Mouse (Mus musculus) CH12.LX (cell line): ENCODE results near the gene Zfp408. TPM values are rescaled to one million over a fixed set of nuclear protein-coding genes. Genes with fewer than 3 reads are reported as not detected.

Experiments used
- DNase-seq: peaks from one replicate; pipeline ENCODE4 v3.0.0-alpha.2; 2013; ENCODE audit errors: extremely low read depth
- H3K27ac ChIP-seq: 2 replicates; pipeline ENCODE4 v1.5.1; 2012; ENCODE audit warnings: low read depth, mild to moderate bottlenecking, control low read depth, moderate library complexity; ENCODE audit not compliant: insufficient read depth
- H3K27me3 ChIP-seq: replicated peaks from 2 replicates; pipeline ENCODE3; 2012; ENCODE audit warnings: inconsistent platforms
- H3K36me3 ChIP-seq, 2 experiments: replicated peaks in 1 of 2; 2 replicates each; pipeline versions ENCODE3 to v1.6.1; 2012; ENCODE audit warnings: inconsistent platforms in 1 of 2, low read length in 1 of 2, mild to moderate bottlenecking in 1 of 2, mixed read lengths in 1 of 2, moderate library complexity in 1 of 2; ENCODE audit not compliant: control insufficient read depth in 1 of 2, insufficient read depth in 1 of 2
- H3K4me1 ChIP-seq, 2 experiments: 2 replicates each; pipeline ENCODE4 v1.6.1; 2012; ENCODE audit warnings: inconsistent platforms in 1 of 2, moderate library complexity in 1 of 2; ENCODE audit not compliant: insufficient read depth in 2 of 2, control insufficient read depth in 1 of 2
- H3K4me2 ChIP-seq: 2 replicates; pipeline ENCODE4 v1.6.1; 2012; ENCODE audit warnings: low read depth, mild to moderate bottlenecking, control low read depth; ENCODE audit not compliant: poor library complexity, insufficient read depth, severe bottlenecking
- H3K4me3 ChIP-seq, 3 experiments: fragments of 150-350 bp in 1 of 3; sonication (generic) in 1 of 3; replicated peaks in 1 of 3; 2 replicates each; pipeline versions ENCODE3 to v1.5.1; 2011 to 2012; ENCODE audit warnings: low read depth in 2 of 3, low read length in 2 of 3, mild to moderate bottlenecking in 2 of 3, moderate library complexity in 2 of 3, control low read depth in 1 of 3, improper control_type of control experiment in 1 of 3, inconsistent platforms in 1 of 3, mixed read lengths in 1 of 3; ENCODE audit not compliant: poor library complexity in 1 of 3
- H3K79me2 ChIP-seq: replicated peaks from 2 replicates; pipeline ENCODE4 v1.6.1; 2012; ENCODE audit warnings: mild to moderate bottlenecking, moderate library complexity; ENCODE audit not compliant: control insufficient read depth, poor library complexity, insufficient read depth, severe bottlenecking; ENCODE audit errors: extremely low read depth
- H3K9ac ChIP-seq: 2 replicates; pipeline ENCODE4 v1.6.1; 2012; ENCODE audit warnings: low read depth, mild to moderate bottlenecking, control low read depth, moderate library complexity; ENCODE audit not compliant: insufficient read depth
- H3K9me3 ChIP-seq: replicated peaks from 2 replicates; pipeline ENCODE3; 2012; ENCODE audit warnings: low read length, inconsistent platforms, mixed read lengths
- MAX ChIP-seq: IDR thresholded peaks from 2 replicates; pipeline ENCODE4 v1.6.1; 2011; ENCODE audit warnings: low read length, improper control_type of control experiment
- SIN3A ChIP-seq: IDR thresholded peaks from 2 replicates; pipeline ENCODE4 v1.6.1; 2012; ENCODE audit warnings: low read length, improper control_type of control experiment, inconsistent platforms
- SMC3 ChIP-seq: IDR thresholded peaks from 2 replicates; pipeline ENCODE4 v1.6.1; 2011; ENCODE audit warnings: low read depth, low read length, improper control_type of control experiment
- USF1 ChIP-seq: IDR thresholded peaks from 2 replicates; pipeline ENCODE4 v1.6.1; 2014; ENCODE audit warnings: low read depth, mild to moderate bottlenecking, inconsistent platforms, low read length, improper control_type of control experiment
- dilution Hi-C: fragments of 300-500 bp; cut with MboI; formaldehyde crosslinking; loops from 2 replicates; pipeline ENCODE4 v1.14.3; 2020; ENCODE audit warnings: low sequenced_read_pairs; ENCODE audit not compliant: extremely low pct_unique_long_range_greater_than_20kb, extremely low pct_ligation_motif_present
- in situ Hi-C: fragments of 300-500 bp; cut with MboI; formaldehyde crosslinking; loops from 3 replicates; pipeline ENCODE4 v1.14.3; 2019; ENCODE audit warnings: low sequenced_read_pairs, low pct_ligation_motif_present, low pct_unique_long_range_greater_than_20kb, mixed read lengths
- polyA plus RNA-seq: library from polyadenylated mRNA; unstranded; fragments of >175 nt; gene quantifications from 2 replicates; pipeline ENCODE4 v1.2.1, GENCODE M21; 2012; ENCODE audit warnings: low read depth; ENCODE audit not compliant: insufficient read length
- total RNA-seq, 2 experiments: library from RNA; depleted of rRNA; stranded (reverse); fragments of 300-350 nt in 1 of 2; fragments of >200 nt in 1 of 2; gene quantifications; 2 replicates each; pipeline ENCODE4 v1.2.3; 2012 to 2014

Zfp408 gene
- total and polyA plus RNA-seq, 3 experiments = 8.1 to 16.0 (median 9.2) TPM

GRCm38 (mm10) chr2:91600475-91600874 is 49.1 kb downstream of the Zfp408 start:
- H3K36me3 ChIP-seq = peaks cover 51 to 85% of the 10 kb centered on the region in 2 experiments
- no peak overlapping the region for H3K9ac ChIP-seq
- H3K27ac ChIP-seq = no peak overlapping the region
- no peak overlapping the region for H3K4me2 ChIP-seq
- H3K79me2 ChIP-seq = no peaks in the 10 kb centered on the region; the same call in 1 of the 2 replicates
- no peak overlapping the region for H3K4me3 ChIP-seq
- H3K9me3 ChIP-seq = no peaks in the 10 kb centered on the region
- dilution Hi-C loops (no loop called here), in situ Hi-C loops (no loop called here)
- H3K4me1 ChIP-seq = no peaks in the 10 kb centered on the region
- H3K27me3 ChIP-seq = no peaks in the 10 kb centered on the region
- TF ChIP-seq USF1 (no peak), SIN3A (no peak), MAX (no peak), SMC3 (no peak)
- no peak for DNase-seq

Other genes with a start within 250 kb of the Zfp408 start
- gene 1110051M20Rik, start 205.1 kb downstream of the Zfp408 start, total RNA-seq (2012; rRNA removed) = 23.3 and 26.2 TPM in 2 replicates
- gene 1110051M20Rik, start 205.1 kb downstream of the Zfp408 start, total RNA-seq (2014; rRNA removed) = 28.7 and 34.0 TPM in 2 replicates
- 19.5 and 21.1 TPM in 2 replicates for gene 1110051M20Rik, start 205.1 kb downstream of the Zfp408 start, polyA plus RNA-seq
- gene Lrp4, start 192.3 kb downstream of the Zfp408 start, total RNA-seq (2012; rRNA removed) = 2.5 and 5.9 TPM in 2 replicates
- gene Lrp4, start 192.3 kb downstream of the Zfp408 start, total RNA-seq (2014; rRNA removed) = 0.78 and 0.91 TPM in 2 replicates
- 0.72 and 1.0 TPM in 2 replicates for gene Lrp4, start 192.3 kb downstream of the Zfp408 start, polyA plus RNA-seq
- gene Ckap5, start 123.0 kb downstream of the Zfp408 start, total RNA-seq (2012; rRNA removed) = 52.3 and 53.0 TPM in 2 replicates
- gene Ckap5, start 123.0 kb downstream of the Zfp408 start, total RNA-seq (2014; rRNA removed) = 52.3 and 57.9 TPM in 2 replicates
- gene Ckap5, start 123.0 kb downstream of the Zfp408 start, polyA plus RNA-seq = 50.8 and 51.5 TPM in 2 replicates
- 0.04 TPM in 1 of 2 replicates, not detected in the other for gene F2, start 13.4 kb downstream of the Zfp408 start, total RNA-seq (2012; rRNA removed)
- gene F2, start 13.4 kb downstream of the Zfp408 start, total RNA-seq (2014; rRNA removed) = not detected in 2 replicates
- not detected in 2 replicates for gene F2, start 13.4 kb downstream of the Zfp408 start, polyA plus RNA-seq
- gene Arhgap1, start 69 bp upstream of the Zfp408 start, total RNA-seq (2012; rRNA removed) = 15.6 and 20.6 TPM in 2 replicates
- gene Arhgap1, start 69 bp upstream of the Zfp408 start, total RNA-seq (2014; rRNA removed) = 19.7 and 22.4 TPM in 2 replicates
- gene Arhgap1, start 69 bp upstream of the Zfp408 start, polyA plus RNA-seq = 30.2 and 35.4 TPM in 2 replicates
- gene Atg13, start 60.8 kb upstream of the Zfp408 start, total RNA-seq (2012; rRNA removed) = 7.3 and 8.5 TPM in 2 replicates
- gene Atg13, start 60.8 kb upstream of the Zfp408 start, total RNA-seq (2014; rRNA removed) = 5.8 and 6.0 TPM in 2 replicates
- 18.0 and 20.7 TPM in 2 replicates for gene Atg13, start 60.8 kb upstream of the Zfp408 start, polyA plus RNA-seq
- gene Harbi1, start 61.1 kb upstream of the Zfp408 start, total RNA-seq (2012; rRNA removed) = 10.2 and 13.3 TPM in 2 replicates
- 18.2 and 18.8 TPM in 2 replicates for gene Harbi1, start 61.1 kb upstream of the Zfp408 start, total RNA-seq (2014; rRNA removed)
- 7.8 and 8.1 TPM in 2 replicates for gene Harbi1, start 61.1 kb upstream of the Zfp408 start, polyA plus RNA-seq
- gene Ambra1, start 80.3 kb upstream of the Zfp408 start, total RNA-seq (2012; rRNA removed) = 21.1 and 21.9 TPM in 2 replicates
- gene Ambra1, start 80.3 kb upstream of the Zfp408 start, total RNA-seq (2014; rRNA removed) = 15.8 and 16.2 TPM in 2 replicates
- gene Ambra1, start 80.3 kb upstream of the Zfp408 start, polyA plus RNA-seq = 25.3 and 27.1 TPM in 2 replicates